8 mouse cellular contexts compared by ENCODE assay signal in genomic region chr7:98836646-98837045, GRCm38 (mm10). TPM values are rescaled to one million over a fixed set of nuclear protein-coding genes. Genes with fewer than 3 reads are reported as not detected.
DNase-seq lines count a peak whose midpoint lies in the region; ATAC-seq and TF ChIP-seq lines count a peak whose summit lies in the region.

No protein-coding gene starts in this region.

- H3K79me2 ChIP-seq in heart, adult 2 months (replicated peaks; ENCODE audit: control insufficient read depth, insufficient read depth, low read length): no peaks in the 10 kb centered on the region

- peak; percentile 60 to 76 for DNase-seq in urinary bladder, adult 18-20 months (ENCODE audit: low spot score in 2 of 2)
- no peak for DNase-seq in urinary bladder, postnatal 10 days (ENCODE audit: low spot score)
- DNase-seq in embryo, embryonic 10 days (ENCODE audit: low spot score): peak; percentile 83
- peak; percentile 82 to 88 for DNase-seq in heart, adult 2 months
- peak; percentile 87 for DNase-seq in lung, embryonic 14.5 days
- peak; percentile 92 for DNase-seq in thymus, postnatal 4 days

- peaks cover 7% of the 10 kb centered on the region for H3K4me1 ChIP-seq in heart, adult 2 months (ENCODE audit: control insufficient read depth, insufficient read depth, low read length)
- H3K4me1 ChIP-seq in intestine, postnatal 0 days (replicated peaks; ENCODE audit: control insufficient read depth, insufficient read depth, low read length): peaks cover 21% of the 10 kb centered on the region
- peaks cover 5% of the 10 kb centered on the region for H3K4me1 ChIP-seq in lung, embryonic 14.5 days (ENCODE audit: insufficient read depth)
- H3K4me1 ChIP-seq in neural tube, embryonic 13.5 days (replicated peaks): peaks cover 60% of the 10 kb centered on the region

- intact Hi-C loops in heart, adult 2 months (cut with DNase I): loop anchor here (2.0 to 10.0 kb wide), 2 partner anchors 20 to 352 kb away; partner anchors contain the start of gene Lrrc32

- no peaks in the 10 kb centered on the region for H3K36me3 ChIP-seq in heart, adult 2 months (ENCODE audit: control insufficient read depth, insufficient read depth, low read length)
- no peaks in the 10 kb centered on the region for H3K36me3 ChIP-seq in intestine, postnatal 0 days (ENCODE audit: control insufficient read depth, insufficient read depth)
- H3K36me3 ChIP-seq in lung, embryonic 14.5 days (ENCODE audit: insufficient read depth): peaks cover 12% of the 10 kb centered on the region; the same call in 1 of the 2 replicates
- no peaks in the 10 kb centered on the region for H3K36me3 ChIP-seq in neural tube, embryonic 13.5 days

- H3K4me3 ChIP-seq in heart, adult 2 months: peak overlapping the region; percentile 64
- H3K4me3 ChIP-seq in intestine, postnatal 0 days (ENCODE audit: low read depth, low read length): peak overlapping the region; percentile 52
- H3K4me3 ChIP-seq in lung, embryonic 14.5 days (ENCODE audit: low read depth, low read length): peak overlapping the region; percentile 65
- H3K4me3 ChIP-seq in neural tube, embryonic 13.5 days: peak overlapping the region; percentile 50

- TF ChIP-seq CTCF in heart, adult 2 months (IDR thresholded peaks at IDR 0.05): peak; percentile 88
- TF ChIP-seq CTCF in intestine, postnatal 0 days (IDR thresholded peaks at IDR 0.05; ENCODE audit: low read depth): peak; percentile 79
- peak; percentile 82 for TF ChIP-seq CTCF in lung, embryonic 14.5 days (IDR thresholded peaks at IDR 0.05; ENCODE audit: low read depth)

- peak overlapping the region; percentile 21; the same call in 1 of the 2 replicates for H3K27ac ChIP-seq in heart, adult 2 months
- no peak overlapping the region for H3K27ac ChIP-seq in intestine, postnatal 0 days (ENCODE audit: low read depth, low read length)
- H3K27ac ChIP-seq in lung, embryonic 14.5 days (ENCODE audit: low read depth): peak overlapping the region; percentile 32; the same call in 1 of the 2 replicates
- no peak overlapping the region for H3K27ac ChIP-seq in neural tube, embryonic 13.5 days (replicated peaks)

- H3K9ac ChIP-seq in heart, adult 2 months (ENCODE audit: low read depth, low read length): peak overlapping the region; percentile 12; the same call in 1 of the 2 replicates
- H3K9ac ChIP-seq in intestine, postnatal 0 days (ENCODE audit: low read depth, low read length): no peak overlapping the region
- peak overlapping the region; percentile 72 for H3K9ac ChIP-seq in lung, embryonic 14.5 days
- H3K9ac ChIP-seq in neural tube, embryonic 13.5 days: no peak overlapping the region

- 4% methylated on average over 23 of the region's 23 CpGs for WGBS in heart, adult 2 months
- WGBS in intestine, postnatal 0 days: 3% methylated on average over 23 of the region's 23 CpGs
- WGBS in lung, embryonic 14.5 days: under 1% methylated on average over 23 of the region's 23 CpGs
- WGBS in neural tube, embryonic 13.5 days: 1% methylated on average over 23 of the region's 23 CpGs

- 0 out of 2 replicates have a peak, but pooled peaks have one; percentile 9 for TF ChIP-seq EP300 in heart, adult 2 months (IDR thresholded peaks at IDR 0.05; ENCODE audit: insufficient read depth, low read depth, low read length)

- ATAC-seq in intestine, postnatal 0 days: no peak
- ATAC-seq in lung, embryonic 14.5 days (ENCODE audit: insufficient read depth): no peak
- no peak for ATAC-seq in neural tube, embryonic 13.5 days (ENCODE audit: low read depth)

- H3K27me3 ChIP-seq in heart, adult 2 months (ENCODE audit: control insufficient read depth, insufficient read depth, low read length): peaks cover 3% of the 10 kb centered on the region; the same call in 1 of the 2 replicates
- peaks cover 60% of the 10 kb centered on the region for H3K27me3 ChIP-seq in intestine, postnatal 0 days (replicated peaks; ENCODE audit: control insufficient read depth, insufficient read depth, low read length)
- H3K27me3 ChIP-seq in lung, embryonic 14.5 days (ENCODE audit: insufficient read depth, low read length): peaks cover 47% of the 10 kb centered on the region
- peaks cover 93% of the 10 kb centered on the region for H3K27me3 ChIP-seq in neural tube, embryonic 13.5 days

- H3K9me3 ChIP-seq in intestine, postnatal 0 days (ENCODE audit: control insufficient read depth): no peaks in the 10 kb centered on the region
- H3K9me3 ChIP-seq in lung, embryonic 14.5 days (ENCODE audit: low read depth, low read length): no peaks in the 10 kb centered on the region
- no peaks in the 10 kb centered on the region for H3K9me3 ChIP-seq in neural tube, embryonic 13.5 days

- TF ChIP-seq POLR2A in heart, adult 2 months (IDR thresholded peaks at IDR 0.05; ENCODE audit: insufficient read depth, low read depth, low read length): no peak

- peak overlapping the region; percentile 93 for H3K4me2 ChIP-seq in intestine, postnatal 0 days (replicated peaks; ENCODE audit: low read depth)
- H3K4me2 ChIP-seq in lung, embryonic 14.5 days: peak overlapping the region; percentile 96
- peak overlapping the region; percentile 93 for H3K4me2 ChIP-seq in neural tube, embryonic 13.5 days

RNA-seq across cellular contexts. Expression of gene Wnt11, which starts 1.7 kb away (rescaled TPM):
- total RNA-seq in heart, adult 2 months (2021): 1 to 10 TPM; 4.8 to 7.3 TPM
- polyA plus RNA-seq in heart, adult 2 months (2012; rRNA removed): 6.2 and 9.0 TPM in 2 replicates
- polyA plus RNA-seq in intestine, postnatal 0 days (2015; fragmentation: Nextera tagmentation; extraction: Ambion mirVana): 0.80 and 1.1 TPM in 2 replicates
- polyA plus RNA-seq in lung, embryonic 14.5 days (2014; fragmentation: Nextera tagmentation; extraction: Ambion mirVana): 21.4 and 21.5 TPM in 2 replicates
- 2.3 and 5.2 TPM in 2 replicates for polyA plus RNA-seq in neural tube, embryonic 13.5 days (2015; fragmentation: Nextera tagmentation; extraction: Ambion mirVana)

Comparison
In these comparisons a context has a peak if more than half of its experiments do, and no peak if none do; other contexts are left out.
1. H3K27ac ChIP-seq: peak in heart, adult 2 months (single experiment) and lung, embryonic 14.5 days (single experiment); none in intestine, postnatal 0 days (single experiment) and neural tube, embryonic 13.5 days (single experiment).
2. H3K9ac ChIP-seq: peak in heart, adult 2 months (single experiment) and lung, embryonic 14.5 days (single experiment); none in intestine, postnatal 0 days (single experiment) and neural tube, embryonic 13.5 days (single experiment).
3. Peak in every context shown above with its lines, with median percentiles within 50 percentile points of each other: H3K4me3 ChIP-seq, CTCF ChIP-seq and H3K4me2 ChIP-seq.